Mouse (Mus musculus) stomach, embryonic 16.5 days (tissue): ENCODE results near the gene Shb. TPM values are rescaled to one million over a fixed set of nuclear protein-coding genes. Genes with fewer than 3 reads are reported as not detected.

Experiments used
- ATAC-seq: fragments of 200-750 bp; cut with Nextera tagmentation; 2 replicates; pipeline ENCODE4 v1.8.0; 2017; ENCODE audit warnings: moderate number of reproducible peaks, moderate TSS enrichment; ENCODE audit not compliant: insufficient read depth, low FRiP score
- H3K27ac ChIP-seq: fragments of 300-500 bp; sonication (generic); 2 replicates; pipeline ENCODE4 v1.5.1; 2014; ENCODE audit warnings: low read length
- H3K27me3 ChIP-seq: fragments of 300-500 bp; sonication (generic); 2 replicates; pipeline ENCODE4 v1.6.1; 2014; ENCODE audit warnings: low read length, control low read depth, mixed read lengths; ENCODE audit not compliant: control insufficient read depth, insufficient read depth
- H3K36me3 ChIP-seq: fragments of 300-500 bp; sonication (generic); 2 replicates; pipeline ENCODE4 v1.6.1; 2014; ENCODE audit warnings: low read length; ENCODE audit not compliant: control insufficient read depth, insufficient read depth
- H3K4me1 ChIP-seq: fragments of 300-500 bp; sonication (generic); 2 replicates; pipeline ENCODE4 v1.6.1; 2014; ENCODE audit warnings: low read length, control low read depth, mixed read lengths; ENCODE audit not compliant: control insufficient read depth, insufficient read depth
- H3K4me2 ChIP-seq: fragments of 300-500 bp; sonication (generic); 2 replicates; pipeline ENCODE4 v1.6.1; 2014; ENCODE audit warnings: low read depth, low read length, mixed read lengths
- H3K4me3 ChIP-seq: fragments of 300-500 bp; sonication (generic); replicated peaks from 2 replicates; pipeline ENCODE4 v1.5.1; 2014; ENCODE audit warnings: mild to moderate bottlenecking, low read length
- H3K9ac ChIP-seq: fragments of 300-500 bp; sonication (generic); 2 replicates; pipeline ENCODE4 v1.6.1; 2014; ENCODE audit warnings: low read length
- H3K9me3 ChIP-seq: fragments of 300-500 bp; sonication (generic); replicated peaks from 2 replicates; pipeline ENCODE4 v1.6.1; 2016; ENCODE audit warnings: low read length, control low read depth; ENCODE audit not compliant: control insufficient read depth
- WGBS: fragments of 180-500 bp; shearing (Covaris S2); extraction: QIAGEN DNeasy Blood & Tissue Kit; methylation state at CpG from one replicate; pipeline ENCODE4 v1.1.7; 2014; 5-methylcytosine and 5-hydroxymethylcytosine counted together
- polyA plus RNA-seq: library from polyadenylated mRNA; unstranded; fragments of >200 nt; fragmentation: Nextera tagmentation; extraction: Ambion mirVana; gene quantifications from 2 replicates; pipeline ENCODE4 v1.2.1, GENCODE M21; 2015

The Shb gene
- polyA plus RNA-seq, 1 experiment from 2014 or later = 2.7 TPM

DNA sequence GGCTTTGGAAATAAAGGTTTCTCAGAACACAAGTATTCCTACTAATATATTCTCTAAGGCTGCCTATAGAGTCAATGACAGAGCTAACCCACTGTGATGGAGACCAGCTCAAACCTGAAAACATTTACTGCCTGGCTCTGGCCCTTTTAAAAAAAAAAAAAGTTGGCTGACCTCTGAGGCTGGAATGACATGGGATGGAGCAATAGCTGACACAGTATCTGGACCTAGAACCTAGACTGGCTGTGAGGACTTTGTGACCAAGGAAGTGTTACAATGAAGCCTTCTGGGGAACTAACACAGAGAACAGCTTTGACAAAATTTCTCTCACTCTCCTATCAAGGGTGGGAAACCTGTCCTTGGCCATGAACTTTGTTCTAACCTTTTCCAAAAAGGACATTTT is 9.3 kb downstream of the Shb start:
- Histone ChIP-seq H3K4me2 (no peak overlapping the region), H3K4me3 (no peak overlapping the region), H3K4me1 (peaks cover 30% of the 10 kb centered on the region), H3K27me3 (no peaks in the 10 kb centered on the region), H3K9me3 (no peaks in the 10 kb centered on the region), H3K36me3 (0 out of 2 replicates have a peak, but pooled peaks cover 5% of the 10 kb centered on the region), H3K9ac (no peak overlapping the region), H3K27ac (no peak overlapping the region)
- no peak for ATAC-seq

DNA sequence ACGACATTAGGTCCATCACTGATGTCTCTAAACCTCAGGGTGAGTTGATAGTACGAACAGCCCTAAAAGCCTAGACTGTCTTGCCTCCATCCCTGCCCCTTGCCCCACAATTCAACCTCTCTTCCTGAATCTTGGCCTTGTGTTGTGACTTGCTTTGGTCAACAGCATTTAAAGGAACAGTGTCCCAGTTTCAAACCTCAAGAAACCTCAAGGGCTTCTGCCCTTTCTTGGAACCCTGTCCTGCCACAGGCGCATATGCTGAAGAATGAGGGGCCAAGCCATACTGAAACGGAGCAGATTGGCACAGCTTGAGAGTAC is 9.7 kb downstream of the Shb start:
- Histone ChIP-seq H3K9me3 (no peaks in the 10 kb centered on the region), H3K4me2 (no peak overlapping the region), H3K4me3 (no peak overlapping the region), H3K27me3 (no peaks in the 10 kb centered on the region), H3K4me1 (peaks cover 27% of the 10 kb centered on the region), H3K9ac (no peak overlapping the region), H3K36me3 (0 out of 2 replicates have a peak, but pooled peaks cover 5% of the 10 kb centered on the region), H3K27ac (no peak overlapping the region)
- no peak for ATAC-seq
- 78% methylated on average over 4 of the region's 4 CpGs for WGBS

DNA sequence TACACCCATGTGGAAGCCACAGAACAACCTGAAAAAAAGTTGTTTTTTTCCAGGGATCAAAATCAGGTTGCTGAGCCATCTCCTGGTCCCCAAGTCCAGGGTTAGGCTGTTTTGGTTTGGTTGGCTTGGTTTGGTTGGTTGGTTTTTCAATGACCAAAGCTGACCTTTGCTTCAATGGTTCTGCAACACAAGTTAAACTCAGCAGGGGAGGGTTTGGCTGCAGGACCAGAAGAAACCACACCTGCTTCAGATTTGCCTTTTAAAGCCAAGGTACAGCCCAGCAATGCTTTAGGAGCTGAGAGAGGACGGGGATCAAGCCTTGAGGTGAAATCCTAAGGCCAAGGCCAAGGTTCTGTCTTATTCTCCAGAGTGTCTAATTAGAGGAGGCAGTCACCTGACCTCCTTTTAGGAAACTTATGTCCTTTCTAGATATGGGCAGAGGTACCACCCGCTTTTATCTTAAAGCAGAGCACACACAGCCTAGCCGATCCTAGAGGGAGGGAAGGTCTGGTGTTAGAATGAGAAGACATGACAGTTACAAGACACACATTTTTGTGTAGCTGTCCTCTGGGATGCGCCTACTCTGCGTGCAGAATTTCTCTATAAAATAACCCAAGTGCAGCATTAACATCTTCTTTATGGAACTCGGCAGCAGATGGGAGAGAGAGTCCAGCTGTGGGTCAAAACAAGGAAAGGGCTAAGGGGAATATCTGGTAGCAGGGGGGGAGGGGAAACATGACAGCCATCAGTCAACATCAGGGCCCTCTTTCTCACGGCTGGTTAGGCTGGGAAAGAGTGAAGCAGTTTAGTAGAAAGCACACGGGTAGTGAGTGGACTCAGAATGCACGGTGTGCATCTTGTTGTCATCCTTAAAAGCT is 10.3 kb downstream of the Shb start:
- no peak for ATAC-seq
- Histone ChIP-seq H3K4me1 (peaks cover 27% of the 10 kb centered on the region), H3K27ac (no peak overlapping the region; the same call in 1 of the 2 replicates), H3K4me2 (no peak overlapping the region), H3K36me3 (0 out of 2 replicates have a peak, but pooled peaks cover 5% of the 10 kb centered on the region), H3K27me3 (no peaks in the 10 kb centered on the region), H3K4me3 (no peak overlapping the region), H3K9me3 (no peaks in the 10 kb centered on the region), H3K9ac (no peak overlapping the region)
- 52% methylated on average over 9 of the region's 9 CpGs for WGBS

DNA sequence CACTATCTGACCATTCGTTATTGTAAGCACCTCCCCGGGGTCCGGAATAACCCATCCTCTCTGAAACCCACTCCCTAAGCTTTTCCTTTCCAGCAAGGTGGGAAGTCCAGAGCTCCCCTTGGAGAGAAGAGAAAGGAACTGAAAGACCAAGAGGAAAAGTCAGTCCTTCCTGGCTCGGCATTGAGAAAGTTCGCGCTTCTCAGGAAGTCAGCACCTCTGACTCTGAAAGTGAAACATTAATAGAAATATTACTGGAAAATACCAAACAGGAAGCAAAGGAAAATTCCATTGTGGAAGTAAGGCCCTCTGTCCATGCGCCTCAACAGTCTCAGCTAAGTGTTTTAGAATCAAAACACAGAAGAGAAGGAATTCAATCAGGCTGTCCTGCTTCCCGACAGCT is 11.9 kb downstream of the Shb start:
- Histone ChIP-seq H3K9me3 (no peaks in the 10 kb centered on the region), H3K4me2 (no peak overlapping the region; the same call in 1 of the 2 replicates)

DNA sequence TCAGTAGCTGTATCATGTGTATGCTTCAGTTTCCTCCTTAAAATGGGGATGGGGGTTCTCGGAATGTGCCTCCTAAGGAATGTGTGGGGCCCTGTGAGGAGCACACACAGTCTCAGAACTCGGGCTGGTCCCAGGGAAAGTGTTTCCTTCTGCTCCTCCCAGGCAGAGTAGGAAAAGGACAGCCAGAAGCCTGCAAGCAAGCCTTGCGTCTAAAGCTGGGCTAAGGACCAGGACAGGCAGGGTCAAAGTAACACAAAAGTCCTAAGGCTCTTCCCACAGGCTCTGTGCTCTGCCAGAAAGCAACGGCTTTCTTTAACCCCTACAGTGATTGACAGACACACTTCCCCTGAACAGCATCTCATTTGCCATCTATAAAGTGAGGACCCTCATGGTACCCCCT is 14.9 kb downstream of the Shb start:
- no peak overlapping the region for H3K9ac ChIP-seq
- H3K27ac ChIP-seq = no peak overlapping the region

More for the DNA sequence above, 11.9 kb downstream of the Shb start:
- Histone ChIP-seq H3K4me3 (no peak overlapping the region), H3K9ac (peak overlapping the region; percentile 6; the same call in 1 of the 2 replicates), H3K27ac (peak overlapping the region; percentile 26; the same call in 1 of the 2 replicates), H3K4me1 (peaks cover 27% of the 10 kb centered on the region), H3K27me3 (no peaks in the 10 kb centered on the region), H3K36me3 (0 out of 2 replicates have a peak, but pooled peaks cover 5% of the 10 kb centered on the region)
- ATAC-seq = no peak
- WGBS = 51% methylated on average over 8 of the region's 8 CpGs

DNA sequence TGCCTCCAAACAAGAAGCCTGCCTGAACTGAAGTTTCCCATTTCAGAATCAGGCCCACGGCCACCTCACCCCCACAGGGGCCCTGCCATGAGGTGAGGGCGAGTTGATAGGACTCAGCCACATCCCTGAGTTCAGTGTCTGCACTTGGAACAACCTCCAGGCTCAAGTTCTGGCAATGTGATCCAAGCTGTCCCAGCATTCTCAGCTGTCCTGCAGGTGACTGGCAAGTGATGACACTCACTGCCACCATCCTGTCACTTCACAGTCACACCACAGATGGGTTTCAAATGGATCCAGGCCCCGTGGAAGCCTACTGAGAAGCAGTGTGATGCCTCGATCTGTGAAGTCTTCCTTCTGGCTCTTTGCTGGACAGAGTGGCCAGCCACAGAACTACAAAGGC is 16.4 kb downstream of the Shb start:
- Histone ChIP-seq H3K36me3 (no peaks in the 10 kb centered on the region), H3K27ac (no peak overlapping the region), H3K4me2 (no peak overlapping the region), H3K4me3 (no peak overlapping the region), H3K27me3 (no peaks in the 10 kb centered on the region), H3K9ac (no peak overlapping the region), H3K4me1 (peaks cover 41% of the 10 kb centered on the region), H3K9me3 (no peaks in the 10 kb centered on the region)
- WGBS = 72% methylated on average over 4 of the region's 4 CpGs
- ATAC-seq = no peak

More for the DNA sequence above, 14.9 kb downstream of the Shb start:
- Histone ChIP-seq H3K36me3 (no peaks in the 10 kb centered on the region), H3K27me3 (no peaks in the 10 kb centered on the region), H3K9me3 (no peaks in the 10 kb centered on the region), H3K4me1 (peaks cover 46% of the 10 kb centered on the region), H3K4me2 (no peak overlapping the region), H3K4me3 (no peak overlapping the region)
- no peak for ATAC-seq
- WGBS = 40% methylated on average over 4 of the region's 4 CpGs

DNA sequence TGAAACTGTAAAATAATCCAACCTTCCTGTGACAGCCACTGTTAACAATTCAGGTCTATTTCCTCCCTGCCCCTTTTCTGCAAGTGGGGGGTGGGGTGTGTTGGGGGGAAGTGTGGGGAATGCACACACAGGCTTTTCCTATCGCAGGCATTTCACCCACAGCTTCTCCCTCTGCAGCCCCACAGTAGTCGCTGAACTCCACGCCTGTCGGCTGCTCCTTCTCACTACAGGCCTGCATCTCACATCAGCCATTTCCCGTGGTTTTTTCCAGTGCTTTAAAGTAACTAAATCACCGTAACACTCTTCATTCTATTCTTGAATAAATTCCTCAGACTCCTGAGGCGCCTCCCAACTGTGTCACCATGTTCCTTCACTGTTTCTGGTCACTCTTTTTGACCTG is 17.9 kb downstream of the Shb start:
- H3K4me2 ChIP-seq = peak overlapping the region; percentile 49; the same call in 1 of the 2 replicates
- H3K27me3 ChIP-seq = no peaks in the 10 kb centered on the region
- ATAC-seq = no peak
- no peak overlapping the region for H3K4me3 ChIP-seq
- no peaks in the 10 kb centered on the region for H3K36me3 ChIP-seq
- H3K9ac ChIP-seq = no peak overlapping the region; the same call in 1 of the 2 replicates
- H3K27ac ChIP-seq = peak overlapping the region; percentile 70
- peaks cover 41% of the 10 kb centered on the region for H3K4me1 ChIP-seq
- 17% methylated on average over 7 of the region's 7 CpGs for WGBS
- no peaks in the 10 kb centered on the region for H3K9me3 ChIP-seq

DNA sequence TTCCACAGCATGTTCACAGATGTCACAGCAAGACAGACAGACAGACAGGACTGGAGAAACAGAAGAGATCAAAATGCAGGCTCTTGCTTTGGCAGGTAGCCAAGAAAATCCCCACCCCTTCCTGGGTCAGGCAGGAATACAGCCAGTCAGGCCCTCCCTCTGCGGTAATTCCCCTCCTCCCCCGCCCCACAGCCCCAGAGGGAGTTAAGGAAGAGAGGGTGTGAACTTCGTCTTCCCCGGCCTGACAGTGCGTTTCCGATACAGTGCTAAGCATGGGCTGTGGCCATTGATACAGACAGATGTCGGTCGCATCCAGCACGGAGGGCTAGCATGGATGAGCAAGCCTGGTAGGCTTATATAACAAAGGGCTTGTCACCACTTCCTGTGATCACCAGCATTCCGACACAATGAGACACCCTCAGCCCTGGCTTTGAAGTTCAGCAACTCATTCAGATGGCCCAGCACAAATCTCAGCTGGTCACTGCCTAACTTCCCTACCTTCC is 18.4 kb downstream of the Shb start:
- peak; percentile 86 for ATAC-seq
- peak overlapping the region; percentile 70 for H3K27ac ChIP-seq
- H3K4me3 ChIP-seq = peak overlapping the region; percentile 10
- peaks cover 41% of the 10 kb centered on the region for H3K4me1 ChIP-seq
- WGBS = 5% methylated on average over 10 of the region's 10 CpGs
- H3K9me3 ChIP-seq = no peaks in the 10 kb centered on the region
- H3K27me3 ChIP-seq = no peaks in the 10 kb centered on the region
- H3K4me2 ChIP-seq = peak overlapping the region; percentile 49
- H3K9ac ChIP-seq = no peak overlapping the region; the same call in none of the 2 replicates
- H3K36me3 ChIP-seq = no peaks in the 10 kb centered on the region

DNA sequence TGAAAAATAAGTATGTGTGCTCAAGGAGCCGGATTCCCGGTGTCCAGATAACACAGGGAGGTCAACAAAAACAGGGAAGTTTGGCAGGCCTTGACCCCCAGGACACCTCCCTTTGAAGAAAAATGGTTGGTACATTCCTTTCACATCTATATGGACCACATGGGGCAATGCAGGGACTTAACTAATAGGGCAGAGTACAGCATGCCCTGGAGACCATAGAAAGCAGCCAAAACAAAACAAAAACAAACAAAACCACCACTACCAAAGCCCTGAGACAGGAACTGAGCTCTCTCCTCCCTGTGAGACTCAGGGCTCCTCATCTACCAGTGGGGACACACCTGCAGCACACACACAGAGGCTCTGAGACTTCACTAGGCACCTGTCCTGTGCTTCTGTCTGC is 18.9 kb downstream of the Shb start:
- H3K9me3 ChIP-seq = no peaks in the 10 kb centered on the region
- no peaks in the 10 kb centered on the region for H3K36me3 ChIP-seq
- peaks cover 44% of the 10 kb centered on the region for H3K4me1 ChIP-seq
- H3K4me3 ChIP-seq = no peak overlapping the region
- H3K27ac ChIP-seq = peak overlapping the region; percentile 70
- H3K4me2 ChIP-seq = peak overlapping the region; percentile 49; the same call in 1 of the 2 replicates
- H3K27me3 ChIP-seq = no peaks in the 10 kb centered on the region
- peak; percentile 5; the same call in 1 of the 2 replicates for ATAC-seq
- no peak overlapping the region for H3K9ac ChIP-seq
- WGBS = 64% methylated on average over 2 of the region's 2 CpGs
